Mouse (Mus musculus): Measurements from ENCODE around the gene Tjp2. TPM values are rescaled to one million over a fixed set of nuclear protein-coding genes. Genes with fewer than 3 reads are reported as not detected.

The Tjp2 gene
- polyA plus RNA-seq, 1 experiment from 2014 or later: 36.6 TPM

- H3K27me3 ChIP-seq (ENCODE audit: control insufficient read depth, insufficient read depth, low read depth, low read length): no peaks in the 10 kb centered on the region
- H3K9ac ChIP-seq (ENCODE audit: low read length): no peak overlapping the region
- H3K9me3 ChIP-seq (ENCODE audit: control insufficient read depth, low read length): no peaks in the 10 kb centered on the region
- peak overlapping the region; percentile 28 for H3K4me3 ChIP-seq (ENCODE audit: low read length)
- peak; percentile 56; the same call in 1 of the 2 replicates for ATAC-seq (ENCODE audit: low read depth)
- H3K4me1 ChIP-seq (replicated peaks; ENCODE audit: control insufficient read depth, insufficient read depth, low read length): no peaks in the 10 kb centered on the region
- H3K4me2 ChIP-seq (ENCODE audit: low read depth, low read length): peak overlapping the region; percentile 40
- H3K36me3 ChIP-seq (ENCODE audit: control insufficient read depth, insufficient read depth, low read length): peaks cover 16% of the 10 kb centered on the region
- no peak overlapping the region for H3K27ac ChIP-seq (ENCODE audit: low read length)
- WGBS: 36% methylated on average over 10 of the region's 10 CpGs
Measured at GRCm38 (mm10) chr19:24134991-24135390, 89.8 kb downstream of the Tjp2 start.

DNA sequence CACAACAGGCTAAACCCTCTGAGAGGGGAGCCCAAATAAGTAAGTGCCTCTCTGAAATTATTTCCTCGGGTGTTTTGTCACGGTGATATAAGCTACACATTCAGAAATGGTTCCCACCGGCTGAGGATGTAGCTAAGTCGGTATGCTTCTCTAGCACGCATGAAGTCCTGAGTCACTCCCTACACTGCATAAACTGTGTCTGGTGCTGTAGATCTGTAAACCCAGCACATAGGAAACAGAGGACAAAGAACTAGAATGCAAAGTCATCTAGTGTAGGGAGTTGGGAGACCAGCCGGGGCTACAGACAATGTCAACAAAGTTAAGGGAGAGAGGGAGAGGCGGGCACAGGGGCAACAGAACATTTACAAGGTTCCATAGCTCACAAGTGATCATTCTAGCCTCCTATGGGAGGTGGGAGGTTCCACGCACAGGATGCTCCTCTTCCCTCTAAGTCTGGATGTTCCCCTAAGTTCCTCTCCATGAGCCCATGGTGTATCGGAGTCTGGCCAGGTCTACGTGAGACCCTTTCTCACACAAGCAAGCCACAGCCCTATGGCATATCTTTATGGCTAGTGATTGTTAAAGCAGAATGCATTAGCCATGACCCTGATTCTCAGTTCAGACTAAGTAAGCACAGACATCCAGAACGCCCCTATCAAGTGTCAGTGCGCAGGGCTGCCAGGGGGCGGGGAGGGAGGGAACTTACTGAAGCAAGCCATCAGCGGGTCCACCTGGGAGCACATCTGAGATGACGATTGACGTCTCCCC lies 90.5 kb downstream of the Tjp2 start:
- 70% methylated on average over 16 of the region's 16 CpGs for WGBS
- no peak for ATAC-seq (ENCODE audit: low read depth)
- peak overlapping the region; percentile 40 for H3K4me2 ChIP-seq (ENCODE audit: low read depth, low read length)

DNA sequence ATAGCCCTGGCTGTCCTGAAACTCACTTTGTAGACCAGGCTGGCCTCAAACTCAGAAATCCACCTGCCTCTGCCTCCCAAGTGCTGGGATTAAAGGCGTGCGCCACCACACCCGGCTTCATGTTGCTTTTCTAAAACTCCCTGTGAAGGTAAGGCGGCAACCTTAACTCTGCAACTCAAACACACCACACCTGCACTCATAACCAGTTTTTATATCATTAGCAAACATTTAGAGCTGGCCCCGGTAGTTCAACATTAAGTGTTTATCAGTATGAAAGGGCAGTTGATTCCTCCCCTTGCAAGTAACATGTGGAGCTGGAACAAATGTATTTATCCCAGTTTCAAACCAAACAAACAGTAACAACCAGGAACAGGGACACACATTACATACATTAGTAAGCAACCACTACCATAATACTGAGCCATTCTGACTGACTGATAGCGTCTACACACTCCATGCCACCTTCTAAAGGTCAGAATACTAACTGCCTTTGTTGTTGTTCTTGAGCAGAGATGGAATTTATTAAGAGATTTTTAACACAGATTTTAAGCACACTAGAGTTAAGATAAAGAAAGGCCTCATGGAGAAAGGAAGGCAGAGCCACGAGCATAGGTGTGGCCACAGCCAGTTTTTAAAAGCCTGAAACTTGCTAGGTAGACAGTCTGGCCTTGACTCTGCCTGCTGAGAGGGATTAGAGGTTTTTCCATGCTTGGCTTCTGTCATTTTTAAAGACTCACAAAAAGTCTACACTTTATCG lies 101.1 kb downstream of the Tjp2 start:
- Histone ChIP-seq H3K4me2 (ENCODE audit: low read depth, low read length) (no peak overlapping the region), H3K27me3 (ENCODE audit: control insufficient read depth, insufficient read depth, low read depth, low read length) (no peaks in the 10 kb centered on the region), H3K9me3 (ENCODE audit: control insufficient read depth, low read length) (no peaks in the 10 kb centered on the region), H3K36me3 (ENCODE audit: control insufficient read depth, insufficient read depth, low read length) (peaks cover 12% of the 10 kb centered on the region), H3K27ac (ENCODE audit: low read length) (no peak overlapping the region), H3K4me1 (replicated peaks; ENCODE audit: control insufficient read depth, insufficient read depth, low read length) (0 out of 2 replicates have a peak, but pooled peaks cover 2% of the 10 kb centered on the region), H3K9ac (ENCODE audit: low read length) (no peak overlapping the region), H3K4me3 (ENCODE audit: low read length) (no peak overlapping the region)
- ATAC-seq (ENCODE audit: low read depth): no peak
- 74% methylated on average over 8 of the region's 8 CpGs for WGBS

More for the DNA sequence above, 90.5 kb downstream of the Tjp2 start:
- H3K9ac ChIP-seq (ENCODE audit: low read length): no peak overlapping the region
- H3K4me3 ChIP-seq (ENCODE audit: low read length): peak overlapping the region; percentile 28
- no peak overlapping the region for H3K27ac ChIP-seq (ENCODE audit: low read length)
- H3K27me3 ChIP-seq (ENCODE audit: control insufficient read depth, insufficient read depth, low read depth, low read length): no peaks in the 10 kb centered on the region
- H3K36me3 ChIP-seq (ENCODE audit: control insufficient read depth, insufficient read depth, low read length): peaks cover 21% of the 10 kb centered on the region
- no peaks in the 10 kb centered on the region for H3K9me3 ChIP-seq (ENCODE audit: control insufficient read depth, low read length)
- H3K4me1 ChIP-seq (replicated peaks; ENCODE audit: control insufficient read depth, insufficient read depth, low read length): no peaks in the 10 kb centered on the region

GRCm38 (mm10) chr19:24123087-24123486 lies 101.7 kb downstream of the Tjp2 start:
- Histone ChIP-seq H3K9ac (ENCODE audit: low read length) (no peak overlapping the region), H3K4me2 (ENCODE audit: low read depth, low read length) (no peak overlapping the region), H3K4me1 (replicated peaks; ENCODE audit: control insufficient read depth, insufficient read depth, low read length) (0 out of 2 replicates have a peak, but pooled peaks cover 2% of the 10 kb centered on the region), H3K9me3 (ENCODE audit: control insufficient read depth, low read length) (no peaks in the 10 kb centered on the region), H3K36me3 (ENCODE audit: control insufficient read depth, insufficient read depth, low read length) (peaks cover 10% of the 10 kb centered on the region), H3K27me3 (ENCODE audit: control insufficient read depth, insufficient read depth, low read depth, low read length) (no peaks in the 10 kb centered on the region), H3K4me3 (ENCODE audit: low read length) (no peak overlapping the region), H3K27ac (ENCODE audit: low read length) (no peak overlapping the region)
- peak; percentile 41; the same call in 1 of the 2 replicates for ATAC-seq (ENCODE audit: low read depth)
- WGBS: 84% methylated on average over 6 of the region's 6 CpGs

DNA sequence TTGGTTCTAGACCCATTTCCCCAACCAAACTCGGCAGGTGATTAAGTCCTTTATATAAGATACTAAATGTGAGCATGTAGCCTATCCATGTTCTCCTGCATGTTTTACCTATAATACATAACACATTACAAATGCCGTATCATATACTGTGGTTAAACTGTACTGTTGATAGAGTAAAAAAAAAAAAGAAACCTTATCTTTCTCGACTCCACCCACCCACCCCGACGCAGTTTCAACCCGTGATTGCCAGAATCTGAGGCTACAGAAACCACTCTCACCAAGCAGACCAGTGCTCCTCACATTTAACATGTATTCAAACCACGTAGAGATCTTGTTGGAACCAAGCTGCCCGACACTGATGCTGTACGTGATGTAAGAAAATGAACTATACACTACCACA lies 102.2 kb downstream of the Tjp2 start:
- Histone ChIP-seq H3K4me2 (ENCODE audit: low read depth, low read length) (no peak overlapping the region), H3K27ac (ENCODE audit: low read length) (no peak overlapping the region), H3K9ac (ENCODE audit: low read length) (no peak overlapping the region), H3K4me1 (replicated peaks; ENCODE audit: control insufficient read depth, insufficient read depth, low read length) (0 out of 2 replicates have a peak, but pooled peaks cover 2% of the 10 kb centered on the region), H3K36me3 (ENCODE audit: control insufficient read depth, insufficient read depth, low read length) (peaks cover 10% of the 10 kb centered on the region), H3K27me3 (ENCODE audit: control insufficient read depth, insufficient read depth, low read depth, low read length) (no peaks in the 10 kb centered on the region), H3K9me3 (ENCODE audit: control insufficient read depth, low read length) (no peaks in the 10 kb centered on the region), H3K4me3 (ENCODE audit: low read length) (no peak overlapping the region)
- ATAC-seq (ENCODE audit: low read depth): no peak
- WGBS: 85% methylated on average over 9 of the region's 9 CpGs

GRCm38 (mm10) chr19:24120811-24121210 lies 104.0 kb downstream of the Tjp2 start:
- Histone ChIP-seq H3K9ac (ENCODE audit: low read length) (no peak overlapping the region), H3K27me3 (ENCODE audit: control insufficient read depth, insufficient read depth, low read depth, low read length) (no peaks in the 10 kb centered on the region), H3K9me3 (ENCODE audit: control insufficient read depth, low read length) (no peaks in the 10 kb centered on the region), H3K4me3 (ENCODE audit: low read length) (no peak overlapping the region), H3K4me2 (ENCODE audit: low read depth, low read length) (no peak overlapping the region), H3K27ac (ENCODE audit: low read length) (no peak overlapping the region), H3K4me1 (replicated peaks; ENCODE audit: control insufficient read depth, insufficient read depth, low read length) (0 out of 2 replicates have a peak, but pooled peaks cover 2% of the 10 kb centered on the region), H3K36me3 (ENCODE audit: control insufficient read depth, insufficient read depth, low read length) (peaks cover 11% of the 10 kb centered on the region)
- ATAC-seq (ENCODE audit: low read depth): no peak
- WGBS: 75% methylated on average over 4 of the region's 4 CpGs

GRCm38 (mm10) chr19:24118775-24119174 lies 106.1 kb downstream of the Tjp2 start:
- WGBS: 78% methylated on average over 9 of the region's 9 CpGs
- H3K9ac ChIP-seq (ENCODE audit: low read length): no peak overlapping the region
- H3K36me3 ChIP-seq (ENCODE audit: control insufficient read depth, insufficient read depth, low read length): peaks cover 13% of the 10 kb centered on the region
- H3K4me2 ChIP-seq (ENCODE audit: low read depth, low read length): no peak overlapping the region
- no peaks in the 10 kb centered on the region for H3K4me1 ChIP-seq (replicated peaks; ENCODE audit: control insufficient read depth, insufficient read depth, low read length)
- no peak for ATAC-seq (ENCODE audit: low read depth)
- no peaks in the 10 kb centered on the region for H3K9me3 ChIP-seq (ENCODE audit: control insufficient read depth, low read length)
- H3K27me3 ChIP-seq (ENCODE audit: control insufficient read depth, insufficient read depth, low read depth, low read length): no peaks in the 10 kb centered on the region
- no peak overlapping the region for H3K27ac ChIP-seq (ENCODE audit: low read length)
- H3K4me3 ChIP-seq (ENCODE audit: low read length): no peak overlapping the region

DNA sequence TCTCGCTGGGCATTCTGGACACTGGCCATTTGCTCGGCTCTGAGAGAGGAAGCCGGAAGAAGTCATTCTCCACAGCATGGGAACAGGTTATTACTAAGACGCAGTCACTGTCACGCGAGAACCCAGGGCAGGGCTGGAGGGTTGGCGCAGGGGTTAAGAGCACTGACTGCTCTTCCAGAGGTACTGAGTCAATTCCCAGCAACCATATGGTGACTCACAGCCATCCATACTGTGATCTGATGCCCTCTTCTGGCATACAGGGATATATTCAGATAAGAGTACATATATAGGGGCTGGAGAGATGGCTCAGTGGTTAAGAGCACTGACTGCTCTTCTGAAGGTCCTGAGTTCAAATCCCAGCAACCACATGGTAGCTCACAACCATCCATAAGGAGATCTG lies 113.2 kb downstream of the Tjp2 start:
- no peaks in the 10 kb centered on the region for H3K4me1 ChIP-seq (replicated peaks; ENCODE audit: control insufficient read depth, insufficient read depth, low read length)
- no peak overlapping the region for H3K9ac ChIP-seq (ENCODE audit: low read length)
- H3K36me3 ChIP-seq (ENCODE audit: control insufficient read depth, insufficient read depth, low read length): peaks cover 46% of the 10 kb centered on the region
- no peak for ATAC-seq (ENCODE audit: low read depth)
- H3K4me3 ChIP-seq (ENCODE audit: low read length): no peak overlapping the region
- 94% methylated on average over 7 of the region's 7 CpGs for WGBS
- no peak overlapping the region for H3K27ac ChIP-seq (ENCODE audit: low read length)
- no peak overlapping the region for H3K4me2 ChIP-seq (ENCODE audit: low read depth, low read length)
- H3K27me3 ChIP-seq (ENCODE audit: control insufficient read depth, insufficient read depth, low read depth, low read length): no peaks in the 10 kb centered on the region
- no peaks in the 10 kb centered on the region for H3K9me3 ChIP-seq (ENCODE audit: control insufficient read depth, low read length)

GRCm38 (mm10) chr19:24107707-24108106 lies 117.1 kb downstream of the Tjp2 start:
- H3K4me2 ChIP-seq (ENCODE audit: low read depth, low read length): no peak overlapping the region
- no peaks in the 10 kb centered on the region for H3K4me1 ChIP-seq (replicated peaks; ENCODE audit: control insufficient read depth, insufficient read depth, low read length)
- no peaks in the 10 kb centered on the region for H3K9me3 ChIP-seq (ENCODE audit: control insufficient read depth, low read length)
- no peaks in the 10 kb centered on the region for H3K27me3 ChIP-seq (ENCODE audit: control insufficient read depth, insufficient read depth, low read depth, low read length)
- 86% methylated on average over 12 of the region's 12 CpGs for whole genome bisulfite sequencing
- no peak overlapping the region for H3K4me3 ChIP-seq (ENCODE audit: low read length)
- ATAC-seq (ENCODE audit: low read depth): no peak
- no peak overlapping the region for H3K27ac ChIP-seq (ENCODE audit: low read length)
- H3K9ac ChIP-seq (ENCODE audit: low read length): no peak overlapping the region
- H3K36me3 ChIP-seq (ENCODE audit: control insufficient read depth, insufficient read depth, low read length): peaks cover 36% of the 10 kb centered on the region
